Mouse (Mus musculus) liver, embryonic 13.5 days (tissue): ENCODE measurements around the gene Klrb1. TPM values are rescaled to one million over a fixed set of nuclear protein-coding genes. Genes with fewer than 3 reads are reported as not detected.
"Not testable (repeated sequence)": the region's sequence is repeated elsewhere in the genome, so short reads cannot be mapped to it uniquely, and the experiment has no call there.

Source experiments
- ATAC-seq: fragments of 200-750 bp; cut with Nextera tagmentation; 2 replicates; pipeline ENCODE4 v1.8.0; 2017; ENCODE audit warnings: low read depth, mild to moderate bottlenecking, moderate number of reproducible peaks, moderate library complexity
- DNase-seq: peaks from one replicate; pipeline ENCODE4 v3.0.0; 2022
- H3K27ac ChIP-seq: fragments of 300-500 bp; sonication (generic); 2 replicates; pipeline ENCODE4 v1.5.1; 2015; ENCODE audit warnings: moderate library complexity, mild to moderate bottlenecking, inconsistent platforms
- H3K27me3 ChIP-seq: fragments of 300-500 bp; sonication (generic); 2 replicates; pipeline ENCODE4 v1.6.1; 2015; ENCODE audit warnings: mild to moderate bottlenecking, inconsistent platforms
- H3K36me3 ChIP-seq: fragments of 300-500 bp; sonication (generic); 2 replicates; pipeline ENCODE4 v1.6.1; 2015; ENCODE audit warnings: mild to moderate bottlenecking, inconsistent platforms
- H3K4me1 ChIP-seq: fragments of 300-500 bp; sonication (generic); replicated peaks from 2 replicates; pipeline ENCODE4 v1.6.1; 2015; ENCODE audit warnings: inconsistent platforms
- H3K4me2 ChIP-seq: fragments of 300-500 bp; sonication (generic); 2 replicates; pipeline ENCODE4 v1.6.1; 2015; ENCODE audit warnings: inconsistent platforms, mild to moderate bottlenecking, moderate library complexity
- H3K4me3 ChIP-seq: fragments of 300-500 bp; sonication (generic); replicated peaks from 2 replicates; pipeline ENCODE4 v1.5.1; 2015; ENCODE audit warnings: mild to moderate bottlenecking, inconsistent platforms
- H3K9ac ChIP-seq: fragments of 300-500 bp; sonication (generic); 2 replicates; pipeline ENCODE4 v1.6.1; 2015; ENCODE audit warnings: mild to moderate bottlenecking, inconsistent platforms
- H3K9me3 ChIP-seq: fragments of 300-500 bp; sonication (generic); replicated peaks from 2 replicates; pipeline ENCODE4 v1.6.1; 2016; ENCODE audit warnings: inconsistent platforms
- WGBS: fragments of 180-500 bp; shearing (Covaris S2); methylation state at CpG from one replicate; pipeline ENCODE4 v1.1.7; 2015; ENCODE audit not compliant: insufficient replicate concordance; 5-methylcytosine and 5-hydroxymethylcytosine counted together
- polyA plus RNA-seq: library from polyadenylated mRNA; unstranded; fragments of >200 nt; fragmentation: Nextera tagmentation; extraction: Ambion mirVana; gene quantifications from 2 replicates; pipeline ENCODE4 v1.2.1, GENCODE M21; 2015

The Klrb1 gene
- not detected in 2 replicates for polyA plus RNA-seq

- Histone ChIP-seq H3K4me2 (no peak within 1 kb of the TSS), H3K4me1 (no peaks in the 10 kb centered on the region), H3K27me3 (no peaks in the 10 kb centered on the region), H3K36me3 (no peaks in the 10 kb centered on the region), H3K4me3 (no peak within 1 kb of the TSS), H3K27ac (no peak within 1 kb of the TSS), H3K9me3 (no peaks in the 10 kb centered on the region), H3K9ac (no peak within 1 kb of the TSS)
- 69% methylated on average over 4 of the region's 4 CpGs for WGBS
- no peak for ATAC-seq
- no peak for DNase-seq
Observed at GRCm38 (mm10) chr6:128722959-128723358, at the start of gene Klrb1. TSS of gene Klrb1 (minus strand) at chr6:128723059.

GRCm38 (mm10) chr6:128769481-128770253, 46.8 kb upstream of the Klrb1 start:
- no peak overlapping the region for H3K27ac ChIP-seq
- H3K9ac ChIP-seq, result no peak overlapping the region
- 0 out of 2 replicates have a peak, but pooled peaks cover 4% of the 10 kb centered on the region for H3K4me1 ChIP-seq
- H3K9me3 ChIP-seq, result 0 out of 2 replicates have a peak, but pooled peaks cover 13% of the 10 kb centered on the region
- ATAC-seq (no peak), DNase-seq (no peak)
- no peak overlapping the region for H3K4me3 ChIP-seq
- H3K4me2 ChIP-seq, result no peak overlapping the region
- H3K27me3 ChIP-seq, result no peaks in the 10 kb centered on the region
- WGBS, result 64% methylated on average over 10 of the region's 10 CpGs
- no peaks in the 10 kb centered on the region for H3K36me3 ChIP-seq

- 55% methylated on average over 4 of the region's 4 CpGs for WGBS
- H3K27ac ChIP-seq, result no peak overlapping the region
- H3K27me3 ChIP-seq, result no peaks in the 10 kb centered on the region
- H3K4me2 ChIP-seq, result no peak overlapping the region
- no peak for DNase-seq
- no peaks in the 10 kb centered on the region for H3K36me3 ChIP-seq
- H3K4me1 ChIP-seq, result peaks cover 10% of the 10 kb centered on the region
- no peak overlapping the region for H3K9ac ChIP-seq
- no peak for ATAC-seq
- H3K9me3 ChIP-seq, result 0 out of 2 replicates have a peak, but pooled peaks cover under 1% of the 10 kb centered on the region
- no peak overlapping the region for H3K4me3 ChIP-seq
Observed at GRCm38 (mm10) chr6:128768047-128768446, 45.2 kb upstream of the Klrb1 start.

DNA sequence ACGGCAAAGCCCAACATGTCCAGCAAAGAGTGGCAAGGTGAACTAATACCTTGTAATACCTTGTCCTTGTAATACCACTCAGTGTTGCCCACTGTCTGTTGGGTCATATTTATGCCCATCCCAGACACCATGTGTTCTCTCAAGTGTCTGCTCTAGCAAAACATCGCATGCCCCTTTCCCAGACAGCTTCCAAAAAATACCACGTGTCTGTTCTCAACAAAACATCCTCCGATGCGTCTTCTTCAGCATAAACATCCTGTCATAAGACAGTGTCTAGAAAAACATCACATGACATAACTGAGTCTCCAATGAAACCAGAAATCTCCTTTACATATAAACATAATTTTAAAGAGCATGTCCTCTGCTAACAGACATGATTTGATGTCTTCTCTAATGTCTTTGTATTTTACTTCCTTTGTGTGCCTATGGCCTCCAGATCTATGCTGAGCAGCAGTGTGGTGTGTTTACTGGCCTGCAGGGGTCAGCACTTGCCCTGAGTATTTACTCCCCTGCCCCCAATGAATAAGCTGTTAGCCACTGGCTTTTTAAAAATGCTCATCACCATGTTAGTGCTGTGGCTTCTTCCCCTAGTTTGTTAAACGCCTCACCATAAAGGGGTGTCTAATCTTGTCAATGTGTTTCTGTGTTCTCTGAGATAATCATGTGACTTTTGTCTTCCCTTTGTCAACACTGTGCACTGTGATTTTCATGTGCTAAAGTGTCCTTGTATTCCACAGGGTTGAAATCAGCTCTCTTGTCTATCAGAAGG, 43.8 kb upstream of the Klrb1 start:
- H3K4me3 ChIP-seq, H3K9ac ChIP-seq, ATAC-seq, H3K9me3 ChIP-seq, H3K4me2 ChIP-seq, H3K27ac ChIP-seq, H3K27me3 ChIP-seq, H3K36me3 ChIP-seq: not testable (repeated sequence)
- WGBS, result 61% methylated on average over 6 of the region's 6 CpGs
- DNase-seq, result peak; percentile 38
- peaks cover 10% of the 10 kb centered on the region for H3K4me1 ChIP-seq

- H3K27me3 ChIP-seq, result no peaks in the 10 kb centered on the region
- H3K4me2 ChIP-seq, result no peak overlapping the region
- no peaks in the 10 kb centered on the region for H3K9me3 ChIP-seq
- no peak overlapping the region for H3K27ac ChIP-seq
- no peak overlapping the region for H3K9ac ChIP-seq
- WGBS, result 28% methylated on average over 1 of the region's 1 CpGs
- DNase-seq, result no peak
- no peak overlapping the region for H3K4me3 ChIP-seq
- no peak for ATAC-seq
- peaks cover 15% of the 10 kb centered on the region for H3K4me1 ChIP-seq
- no peaks in the 10 kb centered on the region for H3K36me3 ChIP-seq
Observed at GRCm38 (mm10) chr6:128765211-128765610, 42.4 kb upstream of the Klrb1 start.

DNA sequence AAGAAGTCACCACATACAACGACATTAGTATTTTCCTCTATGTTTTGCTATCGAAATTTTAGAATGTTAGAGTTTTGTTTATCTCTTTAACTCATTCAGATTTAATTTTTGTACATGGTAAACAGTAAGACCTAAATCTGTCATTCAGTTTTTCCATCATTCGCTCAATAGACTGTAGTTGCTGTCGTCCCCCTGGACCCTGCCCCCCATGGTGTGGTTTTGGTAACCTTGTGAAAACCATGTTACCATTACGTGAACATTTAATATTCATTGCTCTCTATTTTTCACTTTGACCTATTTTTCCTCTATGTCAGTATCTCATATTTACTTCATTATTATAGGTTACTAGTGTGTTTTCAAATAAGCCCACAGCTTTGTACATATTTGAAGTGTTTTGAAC, 41.7 kb upstream of the Klrb1 start:
- Histone ChIP-seq H3K4me3 (peak overlapping the region; percentile 65), H3K27ac (no peak overlapping the region), H3K4me1 (peaks cover 17% of the 10 kb centered on the region), H3K9ac (peak overlapping the region; percentile 66; the same call in 1 of the 2 replicates), H3K4me2 (peak overlapping the region; percentile 87), H3K27me3 (no peaks in the 10 kb centered on the region), H3K9me3 (no peaks in the 10 kb centered on the region), H3K36me3 (no peaks in the 10 kb centered on the region)
- no peak for ATAC-seq
- 13% methylated on average over 5 of the region's 5 CpGs for WGBS
- no peak for DNase-seq

DNA sequence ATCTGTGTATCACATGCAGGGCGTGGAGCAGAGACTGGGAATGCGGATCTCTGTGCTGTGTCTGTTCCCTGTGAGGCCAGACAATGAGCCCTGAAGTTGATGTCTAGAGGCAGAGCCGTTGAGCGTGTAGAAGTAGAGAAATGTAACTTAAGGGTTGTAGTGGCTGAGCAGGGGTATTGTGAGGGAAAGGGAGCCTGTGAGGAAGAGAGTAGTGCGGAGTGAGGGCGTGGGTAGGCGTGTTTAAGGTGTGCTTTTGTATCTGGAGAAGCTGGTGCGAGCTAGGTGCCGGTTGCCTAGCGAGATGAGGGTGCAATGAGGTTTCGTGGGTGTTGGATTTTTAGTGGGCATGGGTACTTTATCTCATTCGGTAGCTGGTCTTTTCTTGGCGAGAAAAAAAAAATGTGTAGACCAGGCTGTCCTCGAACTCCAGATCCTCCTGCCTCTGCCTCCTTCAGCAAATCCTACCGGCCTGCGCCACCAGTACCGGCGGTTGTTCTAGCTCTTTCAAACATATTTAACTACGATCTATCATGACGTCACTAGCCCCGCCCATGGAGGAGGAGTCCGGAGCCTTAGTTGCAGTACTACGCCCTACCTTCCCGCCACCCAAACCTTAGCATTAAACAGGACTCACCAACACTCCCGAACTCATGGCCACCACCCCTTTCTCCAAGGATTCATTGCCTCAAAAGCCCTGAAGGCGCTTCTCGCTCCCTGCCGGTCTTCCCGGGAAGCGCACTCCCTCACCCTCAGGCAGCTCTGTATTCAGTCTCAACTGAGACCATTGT, 41.1 kb upstream of the Klrb1 start:
- Histone ChIP-seq H3K27me3 (no peaks in the 10 kb centered on the region), H3K4me3 (peak overlapping the region; percentile 65), H3K36me3 (no peaks in the 10 kb centered on the region), H3K9me3 (no peaks in the 10 kb centered on the region), H3K27ac (peak overlapping the region; percentile 39; the same call in 1 of the 2 replicates), H3K4me2 (peak overlapping the region; percentile 87), H3K4me1 (peaks cover 21% of the 10 kb centered on the region), H3K9ac (peak overlapping the region; percentile 72)
- ATAC-seq (peak; percentile 88), DNase-seq (peak; percentile 91)
- 4% methylated on average over 30 of the region's 30 CpGs for WGBS

- WGBS, result 76% methylated on average over 10 of the region's 10 CpGs
- H3K9me3 ChIP-seq, H3K27ac ChIP-seq, ATAC-seq, H3K36me3 ChIP-seq, DNase-seq, H3K27me3 ChIP-seq: not testable (repeated sequence)
- H3K4me1 ChIP-seq, result peaks cover 21% of the 10 kb centered on the region
- 0 out of 2 replicates have a peak overlapping the region, but pooled peaks have one; percentile 72 for H3K9ac ChIP-seq
- H3K4me3 ChIP-seq, result peak overlapping the region; percentile 65
- peak overlapping the region; percentile 87 for H3K4me2 ChIP-seq
Observed at GRCm38 (mm10) chr6:128762892-128763670, 40.2 kb upstream of the Klrb1 start.

- H3K27ac ChIP-seq, result no peak overlapping the region
- WGBS, result 43% methylated on average over 5 of the region's 5 CpGs
- H3K27me3 ChIP-seq, result no peaks in the 10 kb centered on the region
- H3K4me2 ChIP-seq, result peak overlapping the region; percentile 73
- peaks cover 18% of the 10 kb centered on the region for H3K4me1 ChIP-seq
- H3K36me3 ChIP-seq, result no peaks in the 10 kb centered on the region
- peak overlapping the region; percentile 59 for H3K9ac ChIP-seq
- ATAC-seq (no peak), DNase-seq (no peak)
- H3K4me3 ChIP-seq, result peak overlapping the region; percentile 69
- H3K9me3 ChIP-seq, result no peaks in the 10 kb centered on the region
Observed at GRCm38 (mm10) chr6:128761144-128761540, 38.3 kb upstream of the Klrb1 start.

GRCm38 (mm10) chr6:128760416-128761143, 37.7 kb upstream of the Klrb1 start:
- Histone ChIP-seq H3K9ac (peak overlapping the region; percentile 70), H3K4me1 (peaks cover 18% of the 10 kb centered on the region), H3K4me2 (peak overlapping the region; percentile 73), H3K27ac (peak overlapping the region; percentile 79), H3K4me3 (peak overlapping the region; percentile 69)
- not testable (repeated sequence) for H3K9me3 ChIP-seq, H3K36me3 ChIP-seq, H3K27me3 ChIP-seq
- ATAC-seq, result peak; percentile 67
- WGBS, result under 1% methylated on average over 44 of the region's 44 CpGs
- DNase-seq, result peak; percentile 90
